Mouse (Mus musculus): Measurements from ENCODE around the gene Zfp663. TPM values are rescaled to one million over a fixed set of nuclear protein-coding genes. Genes with fewer than 3 reads are reported as not detected.

Gene Zfp663
- polyA plus RNA-seq, 1 experiment from 2014 or later: 4.5 TPM

DNA sequence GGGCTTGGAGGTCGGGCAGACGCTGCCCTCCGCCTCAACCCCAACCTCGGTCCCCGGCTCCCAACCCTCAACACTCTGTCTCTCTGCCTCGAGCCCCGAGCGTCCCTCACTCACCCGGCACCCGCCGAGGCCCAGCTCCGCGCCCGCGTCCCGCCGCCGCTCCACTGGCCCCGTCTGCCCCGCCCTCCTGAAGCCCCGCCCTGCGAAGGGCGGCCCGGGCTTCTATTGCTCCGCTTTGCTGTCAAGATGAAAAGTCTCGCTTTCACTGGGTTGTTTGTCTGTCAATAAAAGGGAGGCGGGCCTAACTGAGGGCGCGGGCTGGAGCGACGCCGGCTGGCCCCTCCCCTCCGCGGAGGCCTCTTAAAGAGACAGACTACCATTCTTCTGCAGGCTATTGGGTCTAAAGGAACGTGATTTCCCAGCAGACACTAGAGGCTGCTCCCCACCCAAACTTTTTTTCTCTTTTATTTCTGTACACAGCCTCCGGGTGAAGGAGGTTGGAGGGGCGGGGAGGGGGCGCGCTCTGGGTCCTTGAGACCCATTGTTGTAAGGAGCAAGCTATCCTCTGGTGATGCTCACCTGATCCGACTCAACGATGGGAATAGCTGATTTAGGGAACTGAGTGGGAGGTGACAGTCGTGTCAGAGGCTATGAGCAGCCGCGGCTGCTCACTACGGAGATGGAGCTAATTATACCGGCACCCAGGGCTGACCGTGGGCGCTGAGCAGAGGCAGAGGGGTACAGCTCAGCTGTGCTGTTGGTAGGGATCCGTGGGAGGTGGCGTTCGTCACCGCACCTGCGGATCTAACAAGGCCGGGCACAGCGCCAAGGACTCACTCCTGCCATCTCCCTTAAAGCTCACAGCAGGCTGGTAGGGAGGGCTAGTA lies 42.0 kb downstream of the Zfp663 start, which contains the start of gene Elmo2:
Elmo2 (minus strand) TSS at position 176 of the 887 bp plus-strand sequence.
- peak within 1 kb of the TSS; percentile 95 for H3K4me2 ChIP-seq (ENCODE audit: low read length)
- H3K36me3 ChIP-seq (ENCODE audit: control insufficient read depth, insufficient read depth, low read length): no peaks in the 10 kb centered on the region
- peak within 1 kb of the TSS; percentile 90 for H3K9ac ChIP-seq (ENCODE audit: low read depth, low read length)
- peak within 1 kb of the TSS; percentile 91 for H3K27ac ChIP-seq (ENCODE audit: low read depth, low read length)
- H3K4me3 ChIP-seq (ENCODE audit: low read length): peak within 1 kb of the TSS; percentile 90
- H3K27me3 ChIP-seq (replicated peaks; ENCODE audit: control insufficient read depth, insufficient read depth, low read length): 0 out of 2 replicates have a peak, but pooled peaks cover 2% of the 10 kb centered on the region
- peak; percentile 97 for ATAC-seq
- H3K4me1 ChIP-seq (ENCODE audit: control insufficient read depth, insufficient read depth, low read depth, low read length): peaks cover 38% of the 10 kb centered on the region
- WGBS: 0% methylated on average over 53 of the region's 55 CpGs
- H3K9me3 ChIP-seq (ENCODE audit: control insufficient read depth, low read length): no peaks in the 10 kb centered on the region

DNA sequence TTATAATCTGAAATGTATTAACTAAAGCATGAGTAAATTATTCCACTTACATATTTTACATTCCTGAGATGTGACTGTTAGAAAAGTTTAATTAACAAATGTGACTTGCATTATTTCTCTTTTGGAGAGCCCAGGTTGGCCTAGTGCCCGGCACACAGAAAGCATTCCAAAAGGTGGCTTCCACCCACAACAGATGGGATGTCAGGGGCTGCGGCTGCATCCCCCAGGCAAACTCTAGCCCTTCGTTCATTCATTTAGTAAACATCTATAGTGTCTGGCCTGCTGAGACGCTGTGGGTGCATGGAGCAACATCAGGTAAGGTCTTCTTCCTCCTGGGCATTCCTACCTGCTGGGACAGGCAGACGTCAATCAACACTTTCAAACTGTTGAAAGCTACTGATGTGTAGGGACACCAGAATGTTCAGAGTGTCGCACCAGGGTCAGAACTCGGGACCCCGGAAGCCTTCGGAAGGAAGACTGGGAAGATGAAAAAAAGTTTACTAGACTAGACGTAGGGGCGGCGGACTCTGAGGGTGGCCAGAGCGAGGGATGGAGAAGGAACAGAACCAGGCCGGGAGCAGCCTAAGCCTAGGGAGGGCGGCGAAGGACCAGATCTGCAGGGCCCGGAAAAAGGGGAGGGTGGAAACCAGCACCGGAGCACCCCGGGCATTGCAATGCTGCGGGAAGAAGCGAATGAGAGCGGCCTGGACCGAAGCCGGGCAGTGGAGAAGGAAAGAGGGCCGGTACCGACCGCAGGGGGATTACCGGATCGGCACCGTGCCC lies 42.8 kb downstream of the Zfp663 start:
- Histone ChIP-seq H3K27me3 (replicated peaks; ENCODE audit: control insufficient read depth, insufficient read depth, low read length) (0 out of 2 replicates have a peak, but pooled peaks cover 2% of the 10 kb centered on the region), H3K9me3 (ENCODE audit: control insufficient read depth, low read length) (no peaks in the 10 kb centered on the region), H3K4me1 (ENCODE audit: control insufficient read depth, insufficient read depth, low read depth, low read length) (peaks cover 46% of the 10 kb centered on the region), H3K27ac (ENCODE audit: low read depth, low read length) (peak overlapping the region; percentile 77), H3K4me3 (ENCODE audit: low read length) (peak overlapping the region; percentile 90), H3K4me2 (ENCODE audit: low read length) (peak overlapping the region; percentile 90), H3K36me3 (ENCODE audit: control insufficient read depth, insufficient read depth, low read length) (no peaks in the 10 kb centered on the region), H3K9ac (ENCODE audit: low read depth, low read length) (peak overlapping the region; percentile 90)
- WGBS: under 1% methylated on average over 29 of the region's 30 CpGs
- ATAC-seq: peak; percentile 23; the same call in 1 of the 2 replicates

DNA sequence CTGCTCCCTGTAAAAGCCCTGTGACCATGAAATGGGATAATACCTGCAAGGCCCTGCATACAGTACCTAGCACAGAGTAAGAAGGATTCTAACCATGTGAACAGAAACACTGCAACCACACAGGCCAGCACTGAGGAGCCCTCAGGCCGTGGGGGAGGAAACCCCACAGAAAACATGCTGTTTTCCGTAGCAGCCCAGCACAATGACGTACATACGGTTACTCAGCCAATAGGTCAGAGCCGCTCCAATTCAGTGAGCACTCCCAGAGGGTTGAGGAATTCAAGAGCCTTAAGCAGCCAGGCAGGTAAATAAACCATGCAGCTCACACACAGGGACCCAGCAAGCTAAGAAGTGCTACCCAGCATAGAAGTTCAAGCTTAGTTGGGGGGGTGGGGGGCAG lies 44.6 kb downstream of the Zfp663 start:
- H3K27ac ChIP-seq (ENCODE audit: low read depth, low read length): no peak overlapping the region
- peaks cover 51% of the 10 kb centered on the region for H3K4me1 ChIP-seq (ENCODE audit: control insufficient read depth, insufficient read depth, low read depth, low read length)
- H3K36me3 ChIP-seq (ENCODE audit: control insufficient read depth, insufficient read depth, low read length): no peaks in the 10 kb centered on the region
- H3K27me3 ChIP-seq (replicated peaks; ENCODE audit: control insufficient read depth, insufficient read depth, low read length): no peaks in the 10 kb centered on the region
- ATAC-seq: no peak
- H3K9ac ChIP-seq (ENCODE audit: low read depth, low read length): no peak overlapping the region
- no peaks in the 10 kb centered on the region for H3K9me3 ChIP-seq (ENCODE audit: control insufficient read depth, low read length)
- H3K4me2 ChIP-seq (ENCODE audit: low read length): peak overlapping the region; percentile 2
- no peak overlapping the region for H3K4me3 ChIP-seq (ENCODE audit: low read length)
- WGBS: 45% methylated on average over 5 of the region's 5 CpGs

DNA sequence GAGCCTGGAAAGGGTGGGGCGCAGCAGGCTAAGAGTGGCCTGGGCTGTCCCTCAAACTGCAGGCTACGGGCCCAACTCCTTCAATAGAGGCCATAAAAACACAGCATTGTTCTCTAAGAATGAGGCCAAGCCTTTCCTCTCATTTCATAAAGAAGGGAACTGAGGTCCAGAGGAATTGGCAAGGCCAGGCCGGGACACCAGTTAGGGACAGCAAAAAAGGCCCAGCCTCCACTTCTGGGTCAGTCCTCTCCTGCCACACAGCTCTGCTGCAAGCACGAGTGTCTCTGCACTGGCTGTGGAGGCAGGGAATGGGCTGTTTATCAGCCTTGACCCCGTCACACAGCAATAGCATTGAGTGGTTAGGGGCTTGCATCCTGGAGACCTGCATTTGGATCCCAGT lies 45.0 kb downstream of the Zfp663 start:
- no peak overlapping the region for H3K4me2 ChIP-seq (ENCODE audit: low read length)
- WGBS: 64% methylated on average over 5 of the region's 5 CpGs
- H3K9ac ChIP-seq (ENCODE audit: low read depth, low read length): no peak overlapping the region

DNA sequence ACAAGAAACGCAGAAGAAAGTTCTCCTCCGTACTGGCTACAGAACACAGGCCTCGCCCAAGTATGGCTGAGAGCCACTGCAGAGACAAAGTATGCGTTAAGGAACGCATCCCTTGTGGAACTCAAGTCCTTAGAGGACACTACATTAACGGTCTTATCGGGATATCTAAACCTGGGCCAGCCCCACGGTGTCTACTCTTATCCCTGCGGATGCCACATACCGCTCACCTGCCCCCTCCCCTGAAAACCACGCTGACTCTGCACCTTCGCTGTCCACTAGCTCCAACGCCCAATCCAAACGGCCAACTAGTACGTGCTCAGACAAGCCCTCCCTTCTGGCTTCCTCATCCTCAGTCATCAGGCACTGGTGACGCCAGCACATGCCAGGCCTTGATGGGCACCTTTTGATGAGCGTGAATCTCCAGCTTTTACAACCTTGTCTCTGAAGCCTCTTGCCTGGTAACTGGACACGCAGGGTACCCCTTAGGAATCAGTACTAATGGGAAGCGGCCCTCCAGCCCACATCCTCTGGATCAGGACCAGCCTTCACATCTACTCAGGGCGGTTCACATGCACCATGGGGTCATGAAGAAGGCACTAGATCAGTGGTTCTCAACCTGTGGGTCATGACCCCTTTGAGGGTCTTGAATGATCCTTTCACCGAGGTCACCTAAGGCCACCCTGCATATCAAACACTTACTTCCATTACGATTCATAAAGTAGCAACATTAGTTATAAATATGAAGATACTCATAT lies 46.4 kb downstream of the Zfp663 start:
- Histone ChIP-seq H3K4me3 (ENCODE audit: low read length) (no peak overlapping the region), H3K4me2 (ENCODE audit: low read length) (no peak overlapping the region), H3K27me3 (replicated peaks; ENCODE audit: control insufficient read depth, insufficient read depth, low read length) (no peaks in the 10 kb centered on the region), H3K27ac (ENCODE audit: low read depth, low read length) (no peak overlapping the region), H3K36me3 (ENCODE audit: control insufficient read depth, insufficient read depth, low read length) (no peaks in the 10 kb centered on the region), H3K4me1 (ENCODE audit: control insufficient read depth, insufficient read depth, low read depth, low read length) (peaks cover 64% of the 10 kb centered on the region), H3K9me3 (ENCODE audit: control insufficient read depth, low read length) (no peaks in the 10 kb centered on the region), H3K9ac (ENCODE audit: low read depth, low read length) (no peak overlapping the region)
- WGBS: 89% methylated on average over 22 of the region's 22 CpGs
- no peak for ATAC-seq

More for the DNA sequence above, 45.0 kb downstream of the Zfp663 start:
- ATAC-seq: no peak
- Histone ChIP-seq H3K4me1 (ENCODE audit: control insufficient read depth, insufficient read depth, low read depth, low read length) (peaks cover 55% of the 10 kb centered on the region), H3K36me3 (ENCODE audit: control insufficient read depth, insufficient read depth, low read length) (no peaks in the 10 kb centered on the region), H3K27ac (ENCODE audit: low read depth, low read length) (no peak overlapping the region), H3K27me3 (replicated peaks; ENCODE audit: control insufficient read depth, insufficient read depth, low read length) (no peaks in the 10 kb centered on the region), H3K4me3 (ENCODE audit: low read length) (no peak overlapping the region), H3K9me3 (ENCODE audit: control insufficient read depth, low read length) (no peaks in the 10 kb centered on the region)

DNA sequence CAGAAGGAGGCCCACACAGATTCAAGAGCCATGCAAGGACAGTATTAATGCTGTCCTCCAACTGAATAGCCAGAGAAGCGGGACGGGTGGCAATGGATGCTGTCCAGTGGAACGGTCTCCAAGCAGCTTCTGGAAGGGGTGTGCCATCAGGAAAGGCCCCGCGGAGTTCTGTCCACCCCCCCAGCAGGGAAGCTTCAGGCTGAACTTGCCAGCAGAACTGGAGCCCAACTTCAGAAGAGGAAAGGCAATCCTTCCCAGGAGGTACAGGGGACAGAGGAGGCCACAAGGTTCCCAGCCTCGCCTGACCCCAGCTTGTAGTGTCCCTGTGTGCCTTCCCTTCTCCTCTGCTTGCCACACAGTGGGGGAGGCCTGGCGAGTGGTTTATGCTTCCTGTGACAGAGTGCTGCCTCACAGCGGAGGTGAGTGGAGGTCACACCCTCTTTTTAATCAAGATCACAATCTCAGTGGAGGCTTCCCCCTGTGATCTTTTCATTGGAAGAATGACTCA lies 47.1 kb downstream of the Zfp663 start:
- no peak overlapping the region; the same call in 1 of the 2 replicates for H3K9ac ChIP-seq (ENCODE audit: low read depth, low read length)
- WGBS: 41% methylated on average over 8 of the region's 8 CpGs
- H3K27me3 ChIP-seq (replicated peaks; ENCODE audit: control insufficient read depth, insufficient read depth, low read length): no peaks in the 10 kb centered on the region
- H3K4me3 ChIP-seq (ENCODE audit: low read length): no peak overlapping the region
- peak overlapping the region; percentile 41 for H3K27ac ChIP-seq (ENCODE audit: low read depth, low read length)
- H3K9me3 ChIP-seq (ENCODE audit: control insufficient read depth, low read length): no peaks in the 10 kb centered on the region
- no peaks in the 10 kb centered on the region for H3K36me3 ChIP-seq (ENCODE audit: control insufficient read depth, insufficient read depth, low read length)
- H3K4me1 ChIP-seq (ENCODE audit: control insufficient read depth, insufficient read depth, low read depth, low read length): peaks cover 67% of the 10 kb centered on the region
- no peak for ATAC-seq
- H3K4me2 ChIP-seq (ENCODE audit: low read length): no peak overlapping the region; the same call in 1 of the 2 replicates

DNA sequence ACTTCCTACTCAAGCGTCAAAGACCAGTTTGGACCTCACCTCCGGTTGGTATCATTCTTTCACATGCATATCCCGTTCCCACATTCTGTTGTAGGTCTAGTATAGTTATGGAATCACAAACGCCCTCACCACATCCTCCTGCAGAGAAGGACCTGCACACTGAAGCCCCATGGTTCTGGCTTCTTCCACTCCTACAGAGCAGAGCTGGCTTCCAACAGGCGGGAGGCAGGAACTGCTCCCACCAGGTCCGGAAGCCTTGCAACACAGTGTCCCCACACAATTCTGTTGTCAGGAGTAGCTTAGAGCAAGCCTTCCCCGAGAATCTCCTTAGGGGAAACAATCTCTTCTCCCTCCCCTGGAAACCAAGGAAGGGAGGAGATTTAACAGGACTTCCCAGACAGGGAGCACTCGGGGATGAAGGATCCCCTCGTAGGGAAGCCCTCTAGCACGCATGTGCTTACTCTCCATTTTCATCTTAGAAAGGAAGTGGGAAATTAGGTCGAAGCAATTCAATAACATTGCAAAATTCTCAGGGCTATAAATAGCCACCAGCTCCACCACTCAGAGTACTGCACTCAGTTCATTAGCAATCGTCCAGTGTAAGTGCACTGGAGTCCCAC lies 47.9 kb downstream of the Zfp663 start:
- peaks cover 74% of the 10 kb centered on the region for H3K4me1 ChIP-seq (ENCODE audit: control insufficient read depth, insufficient read depth, low read depth, low read length)
- no peak overlapping the region for H3K9ac ChIP-seq (ENCODE audit: low read depth, low read length)
- H3K9me3 ChIP-seq (ENCODE audit: control insufficient read depth, low read length): no peaks in the 10 kb centered on the region
- no peak overlapping the region for H3K4me2 ChIP-seq (ENCODE audit: low read length)
- no peak overlapping the region for H3K4me3 ChIP-seq (ENCODE audit: low read length)
- no peaks in the 10 kb centered on the region; the same call in 1 of the 2 replicates for H3K36me3 ChIP-seq (ENCODE audit: control insufficient read depth, insufficient read depth, low read length)
- H3K27ac ChIP-seq (ENCODE audit: low read depth, low read length): peak overlapping the region; percentile 71
- no peak for ATAC-seq
- no peaks in the 10 kb centered on the region for H3K27me3 ChIP-seq (replicated peaks; ENCODE audit: control insufficient read depth, insufficient read depth, low read length)
- 57% methylated on average over 12 of the region's 12 CpGs for WGBS

DNA sequence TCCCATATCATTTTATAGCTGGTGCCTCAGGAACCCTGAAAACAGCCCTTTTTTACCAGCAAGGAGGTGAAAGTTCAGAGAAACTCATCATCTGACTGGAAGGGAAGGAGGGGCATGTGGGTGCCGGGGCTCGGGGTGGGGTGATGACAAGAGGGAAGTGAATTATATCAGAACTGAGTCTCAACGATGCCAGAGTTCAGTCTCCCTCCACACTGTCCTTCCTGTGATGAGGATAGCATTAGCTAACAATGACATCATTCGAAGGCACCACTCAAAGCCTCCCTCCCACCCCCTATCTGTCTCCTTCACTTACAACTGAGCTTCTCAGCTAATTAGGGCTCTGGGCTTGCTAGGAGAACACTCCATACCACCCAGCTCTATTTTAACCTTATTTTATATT lies 49.0 kb downstream of the Zfp663 start:
- H3K9me3 ChIP-seq (ENCODE audit: control insufficient read depth, low read length): no peaks in the 10 kb centered on the region
- ATAC-seq: no peak
- peaks cover 63% of the 10 kb centered on the region for H3K4me1 ChIP-seq (ENCODE audit: control insufficient read depth, insufficient read depth, low read depth, low read length)
- H3K9ac ChIP-seq (ENCODE audit: low read depth, low read length): no peak overlapping the region
- no peak overlapping the region for H3K4me3 ChIP-seq (ENCODE audit: low read length)
- no peak overlapping the region for H3K27ac ChIP-seq (ENCODE audit: low read depth, low read length)
- H3K27me3 ChIP-seq (replicated peaks; ENCODE audit: control insufficient read depth, insufficient read depth, low read length): no peaks in the 10 kb centered on the region
- peaks cover 8% of the 10 kb centered on the region for H3K36me3 ChIP-seq (ENCODE audit: control insufficient read depth, insufficient read depth, low read length)
- no peak overlapping the region for H3K4me2 ChIP-seq (ENCODE audit: low read length)
- 80% methylated on average over 4 of the region's 4 CpGs for WGBS
